Mouse (Mus musculus) kidney, postnatal 14 days (tissue): ENCODE results near the gene Rspry1.

Experiments used
- DNase-seq: peaks from one replicate; pipeline ENCODE4 v3.0.0; 2022; ENCODE audit warnings: mixed read lengths

Rspry1 gene

DNA sequence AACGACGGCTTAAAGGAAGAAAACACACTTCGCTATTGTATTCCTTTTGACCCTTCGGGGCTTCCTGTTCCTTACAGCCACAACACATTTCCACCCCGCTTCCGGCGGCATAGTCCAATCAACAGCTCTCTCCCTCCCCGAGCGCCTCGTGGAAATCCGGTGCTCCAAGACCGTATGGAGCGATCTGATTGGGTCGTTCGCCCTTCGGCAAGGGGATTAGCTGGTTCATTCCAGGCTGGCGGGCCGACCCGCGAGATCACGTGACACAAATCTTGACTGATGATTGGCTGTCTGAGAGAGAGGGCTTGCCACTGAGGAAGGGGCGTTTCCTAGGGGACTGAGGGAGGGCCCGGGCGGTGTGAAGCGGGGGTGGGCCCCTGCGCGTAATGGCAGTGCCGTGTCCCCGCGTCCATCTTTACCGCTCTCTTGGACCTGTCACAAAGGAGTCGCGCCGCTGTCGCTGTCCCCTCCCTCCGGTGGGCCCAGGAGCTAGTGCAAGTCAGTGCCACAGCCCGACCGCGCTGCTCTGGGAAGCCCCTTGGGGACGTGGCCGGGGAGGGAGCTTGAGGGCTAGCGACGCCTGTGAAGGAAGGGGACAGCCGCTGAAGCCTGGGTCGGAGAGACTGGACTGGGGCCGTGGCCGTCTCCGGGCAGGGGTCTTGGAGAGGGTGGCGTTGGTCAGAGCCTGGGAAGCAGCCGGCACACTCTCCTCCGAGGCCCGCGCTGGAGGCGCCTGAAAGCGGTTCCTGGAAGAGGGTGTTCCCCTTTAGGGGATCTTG lies at the start of gene Rspry1, which contains the start of gene Fam192a:
Gene Rspry1, plus strand, starts transcription at position 331 of the 779 bp plus-strand sequence.
Gene Fam192a, minus strand, starts transcription at position 391 of the 779 bp plus-strand sequence.
- DNase-seq = peak; percentile 100

DNA sequence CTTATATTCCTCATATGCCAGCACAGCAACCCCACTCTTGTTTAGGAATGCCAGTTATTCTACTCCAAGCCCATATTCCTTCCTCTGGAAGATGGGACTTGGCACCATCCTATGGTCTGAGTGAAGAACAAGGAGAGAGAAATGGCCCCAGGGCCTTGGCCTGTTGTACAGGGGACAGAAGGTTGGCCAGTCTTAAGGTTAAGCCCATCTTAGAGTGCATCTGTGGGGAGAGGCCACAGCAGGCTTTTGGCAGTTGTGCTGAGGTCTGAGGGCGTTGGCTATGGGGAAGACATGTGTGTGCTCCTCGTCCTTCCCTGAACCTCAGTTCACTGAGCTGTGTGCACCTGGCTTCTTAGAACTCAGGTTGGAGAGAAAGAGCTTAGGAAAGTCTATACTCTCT lies 49.0 kb upstream of the Rspry1 start:
- no peak for DNase-seq

DNA sequence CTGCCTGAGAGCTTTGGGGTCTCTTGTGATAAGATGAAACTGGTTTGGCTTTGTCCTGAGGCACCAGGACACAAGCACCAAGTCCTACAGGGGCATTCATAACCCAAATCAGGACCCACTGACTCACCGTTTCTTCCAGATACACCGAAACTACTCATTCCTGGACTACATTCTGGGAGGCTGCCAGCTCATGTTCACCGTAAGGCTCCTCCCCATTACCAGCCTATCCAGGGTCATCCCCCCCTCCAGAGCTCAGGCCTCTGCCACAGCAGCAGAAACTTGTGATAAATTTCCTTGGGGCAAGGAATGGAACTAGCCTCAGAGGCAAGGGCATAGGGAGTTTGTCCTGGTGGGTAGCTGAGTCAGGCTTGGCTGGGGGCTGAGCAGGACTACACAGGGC lies 44.5 kb upstream of the Rspry1 start:
- DNase-seq = no peak

GRCm38 (mm10) chr8:94561256-94561655 lies 40.5 kb upstream of the Rspry1 start:
- no peak for DNase-seq

- no peak for DNase-seq
Measured at GRCm38 (mm10) chr8:94564421-94564820, 37.3 kb upstream of the Rspry1 start.

DNA sequence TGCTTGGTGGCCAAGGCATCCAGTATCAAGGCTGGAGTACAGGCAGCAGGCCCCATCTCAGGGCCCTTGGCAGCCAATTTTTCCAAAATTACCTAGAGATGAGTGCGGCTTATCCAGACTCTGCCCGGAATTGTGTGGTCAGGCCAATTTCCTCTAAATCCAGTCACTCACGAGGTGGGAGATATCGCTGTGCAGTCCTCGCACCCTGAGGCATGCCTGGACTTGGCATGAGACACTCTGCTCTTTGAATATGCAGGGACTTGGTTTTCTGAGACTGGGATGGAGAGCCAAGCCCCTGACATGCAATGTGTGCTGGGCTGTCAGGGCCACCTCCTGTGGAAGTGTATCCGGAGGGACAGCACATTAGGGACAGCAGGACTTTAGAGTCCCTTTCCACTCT lies 35.7 kb upstream of the Rspry1 start:
- no peak for DNase-seq

DNA sequence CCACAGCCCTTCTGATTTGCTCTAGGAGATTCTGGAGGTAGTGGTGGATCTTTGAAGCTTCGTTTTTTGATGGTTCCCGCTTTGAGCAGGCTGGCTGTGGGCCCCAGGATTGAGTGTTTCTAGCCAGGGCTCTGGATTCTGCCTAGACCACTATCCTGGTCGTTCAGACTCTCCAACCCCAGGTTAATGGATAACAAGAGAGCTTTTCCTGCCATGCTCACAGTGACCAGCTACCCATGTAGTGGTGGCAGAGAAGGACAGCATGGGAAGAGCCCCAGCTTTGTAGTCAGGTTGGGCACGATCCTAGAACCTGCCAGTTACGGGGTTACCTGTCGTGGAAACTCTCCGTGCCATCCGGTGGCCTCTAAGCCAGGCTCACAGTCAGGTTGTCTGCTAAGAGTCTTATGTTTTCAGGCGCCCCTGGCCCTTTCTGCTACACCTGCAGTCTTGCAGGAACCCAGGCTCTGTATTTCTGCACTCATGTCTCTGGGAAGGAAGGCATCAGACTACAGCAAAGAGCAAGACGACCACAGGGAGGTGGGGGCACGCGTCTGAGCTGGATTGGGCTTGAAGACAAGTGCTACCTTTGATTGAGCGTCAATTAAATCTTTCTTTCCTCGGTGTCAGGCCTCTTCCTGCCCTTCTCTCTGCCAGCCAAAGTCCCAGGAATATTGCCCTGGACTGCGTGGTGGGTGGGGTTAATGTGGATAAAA lies 35.1 kb upstream of the Rspry1 start:
- peak; percentile 39 for DNase-seq

- no peak for DNase-seq
Measured at GRCm38 (mm10) chr8:94567159-94567849, 34.4 kb upstream of the Rspry1 start.

DNA sequence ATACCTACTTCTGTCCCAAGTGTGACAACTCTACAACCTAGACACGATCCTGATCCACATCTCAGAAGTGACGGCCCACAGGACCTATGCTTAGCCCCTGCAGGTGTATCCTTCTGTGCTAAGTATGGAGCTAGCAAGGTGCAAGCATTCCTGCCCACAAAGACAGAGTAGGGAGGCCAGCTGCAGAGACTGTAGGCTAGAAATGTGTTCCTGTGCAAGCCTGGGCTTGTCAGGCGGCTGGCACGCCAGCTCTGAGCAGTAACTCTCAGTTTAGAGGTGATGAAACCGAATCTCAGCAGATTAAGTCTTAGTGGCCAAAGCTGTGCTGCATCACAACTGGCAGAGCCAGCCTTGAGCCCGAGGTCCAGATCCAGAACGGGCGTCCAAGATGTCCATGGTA lies 33.6 kb upstream of the Rspry1 start:
- DNase-seq = no peak

DNA sequence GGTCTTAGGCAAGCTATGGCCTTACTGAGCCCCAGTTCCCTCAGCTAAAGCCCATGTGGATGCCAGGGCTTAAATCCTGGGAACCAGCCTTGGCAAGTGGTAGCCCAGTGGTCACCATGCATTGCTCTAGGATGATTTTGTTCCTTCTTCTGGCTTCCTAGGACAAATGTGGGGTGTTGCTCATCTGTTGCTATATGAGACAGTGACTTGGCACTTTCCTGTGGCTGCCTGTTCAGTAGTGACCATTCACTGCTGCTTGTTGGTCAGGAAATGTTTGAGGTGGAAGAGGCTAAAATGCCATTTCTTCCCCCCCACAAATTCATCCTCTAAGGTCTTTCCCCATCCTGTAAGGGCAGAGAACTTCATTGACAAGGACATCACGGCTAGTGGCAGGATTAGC lies 32.3 kb upstream of the Rspry1 start:
- DNase-seq = no peak

DNA sequence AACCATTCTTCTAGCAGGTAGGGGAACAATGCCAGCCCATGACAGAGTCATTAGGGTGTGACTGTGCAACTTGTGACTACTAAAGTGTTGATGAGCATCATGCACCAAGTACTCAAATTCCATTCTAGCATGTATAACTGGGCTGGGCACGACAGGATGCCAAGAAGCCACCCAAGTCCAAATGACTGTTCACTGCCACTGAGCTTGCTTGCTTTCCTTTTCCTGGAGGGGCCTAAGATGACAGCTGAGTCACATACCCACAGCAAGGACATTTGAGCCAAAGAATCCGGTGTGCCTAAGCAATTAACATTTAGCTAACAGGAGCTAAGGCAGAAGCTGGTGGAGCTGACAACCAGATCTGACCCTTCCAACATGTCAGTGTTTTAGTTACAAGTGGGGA lies 29.8 kb upstream of the Rspry1 start:
- no peak for DNase-seq

- no peak for DNase-seq
Measured at GRCm38 (mm10) chr8:94574159-94574907, 27.4 kb upstream of the Rspry1 start.

DNA sequence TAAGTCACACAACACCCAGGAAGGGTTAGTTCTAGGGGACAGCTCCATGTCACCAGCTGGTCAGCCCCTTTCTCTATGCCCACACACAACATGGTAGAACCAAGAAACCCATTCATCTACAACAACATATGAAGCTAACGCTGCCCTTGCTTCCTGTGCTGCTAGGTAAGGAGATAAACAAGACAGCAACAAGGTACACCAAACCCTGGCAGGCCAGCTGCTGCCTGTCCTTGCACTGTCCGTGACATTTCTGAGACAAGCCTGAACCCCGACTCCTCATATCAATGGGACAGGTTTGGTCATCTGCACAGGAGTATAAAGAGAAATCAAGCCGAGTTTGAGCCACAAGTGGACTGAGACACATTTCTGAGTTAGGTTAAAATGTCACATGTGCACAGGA lies 26.6 kb upstream of the Rspry1 start:
- DNase-seq = no peak

- no peak for DNase-seq
Measured at GRCm38 (mm10) chr8:94581820-94582483, 19.8 kb upstream of the Rspry1 start.

DNA sequence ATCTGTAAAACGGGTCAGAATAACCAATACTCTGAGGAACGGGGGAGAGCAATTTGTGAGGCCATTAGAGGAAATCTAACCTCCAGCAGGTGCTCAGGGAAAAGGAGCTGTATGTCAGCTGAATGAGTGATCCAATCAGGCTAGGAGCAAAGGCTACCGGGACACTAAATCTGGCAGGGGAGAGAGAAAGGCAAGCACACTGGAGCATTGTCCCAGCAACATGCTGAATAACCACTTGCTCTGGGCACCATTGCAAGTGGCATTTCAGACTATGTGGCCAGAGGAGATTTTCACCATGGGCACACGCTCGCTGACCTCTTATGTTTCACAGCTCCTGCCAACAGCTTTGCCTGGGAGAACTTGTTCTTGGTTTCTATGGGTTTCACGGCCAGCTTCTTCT lies 19.2 kb upstream of the Rspry1 start:
- DNase-seq = no peak

DNA sequence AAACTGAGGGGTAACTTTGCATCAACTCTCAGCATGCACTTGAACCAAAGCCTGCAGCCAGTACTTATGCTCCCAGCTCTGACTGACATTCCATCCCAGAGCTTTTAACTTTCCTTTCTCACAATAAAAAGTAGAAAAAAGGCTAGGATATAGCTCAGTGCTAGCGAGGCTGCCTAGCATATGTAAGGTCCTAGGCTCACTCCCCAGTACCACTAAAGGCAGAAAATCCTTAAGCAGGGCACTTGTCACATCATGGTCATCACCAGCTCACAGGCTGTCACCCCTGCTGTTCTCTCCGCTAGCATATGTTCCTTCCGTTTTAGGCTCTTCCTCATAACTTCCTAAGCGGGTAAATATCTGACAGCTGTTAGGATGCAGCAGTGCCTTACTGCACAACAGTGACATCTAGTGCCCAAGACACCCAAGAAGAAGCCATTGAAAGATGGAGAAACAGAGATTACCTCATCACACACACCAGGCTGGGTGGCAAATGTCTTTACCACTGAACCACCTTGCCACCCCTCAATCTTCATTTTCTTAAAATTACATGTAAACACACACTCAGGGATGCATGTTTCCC lies 17.4 kb upstream of the Rspry1 start:
- peak; percentile 67 for DNase-seq

GRCm38 (mm10) chr8:94591691-94592090 lies 10.0 kb upstream of the Rspry1 start:
- no peak for DNase-seq

- no peak for DNase-seq
Measured at GRCm38 (mm10) chr8:94594211-94594610, 7.5 kb upstream of the Rspry1 start.

GRCm38 (mm10) chr8:94600478-94600877 lies 1.3 kb upstream of the Rspry1 start:
- DNase-seq = no peak

GRCm38 (mm10) chr8:94601034-94601606 lies 617 bp upstream of the Rspry1 start:
- DNase-seq = no peak

DNA sequence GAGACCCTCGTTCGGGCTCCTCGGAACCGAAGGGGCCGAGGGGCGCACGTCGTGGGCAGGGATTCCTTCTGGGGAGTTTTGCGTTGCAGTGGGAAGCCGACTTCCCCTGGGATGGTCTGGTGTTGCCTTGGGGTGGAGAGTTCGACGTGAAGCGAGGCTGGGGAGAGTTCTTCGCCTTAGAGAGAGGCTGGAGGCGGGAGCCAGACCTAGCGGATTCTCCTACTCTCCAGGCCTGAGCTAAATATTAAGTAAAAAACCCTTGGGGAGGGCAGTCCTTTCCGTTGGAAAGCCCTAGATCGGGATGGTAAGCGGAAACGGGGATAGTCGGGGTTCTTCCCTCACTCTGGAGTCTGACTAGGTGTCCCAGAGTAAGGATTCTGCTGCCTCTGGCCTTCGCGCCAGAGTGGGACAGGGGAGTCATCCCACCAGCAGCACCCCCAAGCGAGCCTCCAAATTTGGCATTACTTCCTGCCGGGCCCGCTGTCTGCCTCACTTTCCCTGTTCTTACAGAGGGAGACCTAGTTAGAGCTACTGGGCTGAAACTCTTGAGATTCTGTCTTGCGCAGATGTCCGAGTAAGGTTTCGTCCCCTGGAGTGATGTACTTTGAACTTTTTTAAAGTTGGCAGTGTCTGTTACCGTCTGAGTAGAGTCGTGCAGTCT lies 864 bp downstream of the Rspry1 start:
- peak; percentile 50 for DNase-seq
